Comparison of ENCODE assay signal across 8 mouse cellular contexts in the genomic region with DNA sequence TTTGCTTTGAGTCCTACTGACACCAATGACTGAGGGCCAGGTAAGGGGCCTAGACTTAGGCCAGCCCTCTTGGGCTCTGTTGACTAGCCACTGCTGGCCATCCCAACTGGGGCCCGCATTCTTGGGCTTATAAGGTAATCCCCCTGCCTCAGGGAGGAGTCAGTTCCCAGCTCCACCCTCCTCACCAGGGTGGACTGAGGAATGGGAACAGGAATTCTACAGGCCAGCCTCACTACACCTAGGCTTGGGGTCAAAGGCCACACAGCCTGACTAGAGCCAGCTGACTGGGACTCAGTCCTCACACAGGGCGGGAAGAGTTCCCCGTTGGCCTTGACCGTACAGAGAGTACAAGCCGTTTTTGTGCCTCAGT. TPM values are rescaled to one million over a fixed set of nuclear protein-coding genes. Genes with fewer than 3 reads are reported as not detected.
DNase-seq lines count a peak whose midpoint lies in the region; ATAC-seq lines count a peak whose summit lies in the region.

No protein-coding gene starts in this region.

- H3K4me3 ChIP-seq in hindbrain, embryonic 11.5 days (ENCODE audit: low read depth, low read length): no peak overlapping the region
- peak overlapping the region; percentile 76 for H3K4me3 ChIP-seq in liver, embryonic 15.5 days (replicated peaks)

- intact Hi-C loops in gastrocnemius, postnatal 36 days (cut with DNase I): no loop called here

- H3K9me3 ChIP-seq in hindbrain, embryonic 11.5 days (ENCODE audit: control insufficient read depth, low read length): no peaks in the 10 kb centered on the region
- no peaks in the 10 kb centered on the region for H3K9me3 ChIP-seq in liver, embryonic 15.5 days (replicated peaks)

- peak overlapping the region; percentile 28; the same call in 1 of the 2 replicates for H3K4me2 ChIP-seq in hindbrain, embryonic 11.5 days (replicated peaks; ENCODE audit: low read depth, low read length)
- H3K4me2 ChIP-seq in liver, embryonic 15.5 days: peak overlapping the region; percentile 98

- peak overlapping the region; percentile 51 for H3K27ac ChIP-seq in hindbrain, embryonic 11.5 days (ENCODE audit: low read depth, low read length)
- H3K27ac ChIP-seq in liver, embryonic 15.5 days (replicated peaks): peak overlapping the region; percentile 60

- peaks cover 2% of the 10 kb centered on the region; the same call in 1 of the 2 replicates for H3K36me3 ChIP-seq in hindbrain, embryonic 11.5 days (ENCODE audit: control insufficient read depth, insufficient read depth, low read length)
- peaks cover 27% of the 10 kb centered on the region for H3K36me3 ChIP-seq in liver, embryonic 15.5 days (replicated peaks)

- 36% methylated on average over 5 of the region's 5 CpGs for WGBS in hindbrain, embryonic 11.5 days
- 23% methylated on average over 5 of the region's 5 CpGs for WGBS in liver, embryonic 15.5 days (ENCODE audit: insufficient replicate concordance)

- H3K27me3 ChIP-seq in hindbrain, embryonic 11.5 days (ENCODE audit: control insufficient read depth, insufficient read depth, low read length): no peaks in the 10 kb centered on the region; the same call in 1 of the 2 replicates
- H3K27me3 ChIP-seq in liver, embryonic 15.5 days: peaks cover 20% of the 10 kb centered on the region

- H3K9ac ChIP-seq in hindbrain, embryonic 11.5 days (ENCODE audit: low read depth, low read length): peak overlapping the region; percentile 42; the same call in 1 of the 2 replicates
- H3K9ac ChIP-seq in liver, embryonic 15.5 days: 0 out of 2 replicates have a peak overlapping the region, but pooled peaks have one; percentile 28

- no peak for ATAC-seq in hindbrain, embryonic 11.5 days (ENCODE audit: low FRiP score)
- ATAC-seq in liver, embryonic 15.5 days (ENCODE audit: insufficient read depth): peak; percentile 16

- peaks cover 13% of the 10 kb centered on the region for H3K4me1 ChIP-seq in hindbrain, embryonic 11.5 days (replicated peaks; ENCODE audit: control insufficient read depth, insufficient read depth, low read length)
- peaks cover 45% of the 10 kb centered on the region for H3K4me1 ChIP-seq in liver, embryonic 15.5 days (replicated peaks)

- DNase-seq in gastrocnemius, postnatal 10 days: peak; percentile 33
- DNase-seq in gastrocnemius, postnatal 36 days: no peak
- DNase-seq in NIH3T3 (ENCODE audit: low read depth): peak; percentile 51
- DNase-seq in hindbrain, embryonic 11.5 days (ENCODE audit: low spot score): no peak
- no peak for DNase-seq in left cerebral cortex, adult 8-10 months (ENCODE audit: low spot score in 2 of 2)
- DNase-seq in thymus, postnatal 0 days (ENCODE audit: low spot score): no peak
- no peak for DNase-seq in ovary, postnatal 14 days (ENCODE audit: low spot score)

RNA-seq across cellular contexts. Expression of a gene that starts 2.0 kb away (rescaled TPM):
- total RNA-seq in gastrocnemius, postnatal 10 days (2021): 100 to 1,000 TPM; 458 to 513 TPM
- 100 to 1,000 TPM; 605 to 719 TPM for total RNA-seq in gastrocnemius, postnatal 36 days (2021)
- 135 and 152 TPM in 2 replicates for polyA plus RNA-seq in hindbrain, embryonic 11.5 days (2014; fragmentation: Nextera tagmentation; extraction: Ambion mirVana)
- polyA plus RNA-seq in liver, embryonic 15.5 days (2015; fragmentation: Nextera tagmentation; extraction: Ambion mirVana): 25.2 and 29.5 TPM in 2 replicates
- total RNA-seq in left cerebral cortex, adult 8-10 months (2022): 10 to 100 TPM; 78.3 to 93.8 (median 85.9) TPM
- 37.5 and 39.4 TPM in 2 replicates for polyA plus RNA-seq in thymus, postnatal 0 days (2015; fragmentation: Nextera tagmentation; extraction: Ambion mirVana)

RNA-seq across cellular contexts. Expression of a gene that starts 17.6 kb away (rescaled TPM):
- 1 to 10 TPM; 2.0 to 4.0 TPM for total RNA-seq in gastrocnemius, postnatal 10 days (2021)
- 1 to 10 TPM in 1 of 2 experiments, under 1 TPM in 1; 0.74 to 1.2 TPM for total RNA-seq in gastrocnemius, postnatal 36 days (2021)
- 2.2 and 2.8 TPM in 2 replicates for polyA plus RNA-seq in hindbrain, embryonic 11.5 days (2014; fragmentation: Nextera tagmentation; extraction: Ambion mirVana)
- polyA plus RNA-seq in liver, embryonic 15.5 days (2015; fragmentation: Nextera tagmentation; extraction: Ambion mirVana): 9.6 and 11.0 TPM in 2 replicates
- total RNA-seq in left cerebral cortex, adult 8-10 months (2022): 1 to 10 TPM; 3.7 to 6.3 (median 5.2) TPM
- polyA plus RNA-seq in thymus, postnatal 0 days (2015; fragmentation: Nextera tagmentation; extraction: Ambion mirVana): 2.6 and 2.7 TPM in 2 replicates

RNA-seq across cellular contexts. Expression of a gene that starts 23.6 kb away (rescaled TPM):
- 10 to 100 TPM; 52.6 to 71.2 TPM for total RNA-seq in gastrocnemius, postnatal 10 days (2021)
- 1 to 10 TPM; 7.7 TPM for total RNA-seq in gastrocnemius, postnatal 36 days (2021)
- 277 and 314 TPM in 2 replicates for polyA plus RNA-seq in hindbrain, embryonic 11.5 days (2014; fragmentation: Nextera tagmentation; extraction: Ambion mirVana)
- 7.5 and 7.6 TPM in 2 replicates for polyA plus RNA-seq in liver, embryonic 15.5 days (2015; fragmentation: Nextera tagmentation; extraction: Ambion mirVana)
- total RNA-seq in left cerebral cortex, adult 8-10 months (2022): 100 to 1,000 TPM; 216 to 253 (median 234) TPM
- polyA plus RNA-seq in thymus, postnatal 0 days (2015; fragmentation: Nextera tagmentation; extraction: Ambion mirVana): 8.4 and 9.3 TPM in 2 replicates

RNA-seq across cellular contexts. Expression of a gene that starts 25.0 kb away (rescaled TPM):
- 10 to 100 TPM; 12.7 to 13.7 TPM for total RNA-seq in gastrocnemius, postnatal 10 days (2021)
- 10 to 100 TPM in 1 of 2 experiments, 1 to 10 TPM in 1; 9.3 to 10.3 TPM for total RNA-seq in gastrocnemius, postnatal 36 days (2021)
- polyA plus RNA-seq in hindbrain, embryonic 11.5 days (2014; fragmentation: Nextera tagmentation; extraction: Ambion mirVana): 67.6 and 75.0 TPM in 2 replicates
- polyA plus RNA-seq in liver, embryonic 15.5 days (2015; fragmentation: Nextera tagmentation; extraction: Ambion mirVana): 23.6 and 24.3 TPM in 2 replicates
- total RNA-seq in left cerebral cortex, adult 8-10 months (2022): 10 to 100 TPM; 44.5 to 55.2 (median 48.2) TPM
- 51.6 and 54.2 TPM in 2 replicates for polyA plus RNA-seq in thymus, postnatal 0 days (2015; fragmentation: Nextera tagmentation; extraction: Ambion mirVana)

RNA-seq across cellular contexts. Expression of a gene that starts 47.4 kb away (rescaled TPM):
- 1 to 10 TPM; 2.1 to 2.5 TPM for total RNA-seq in gastrocnemius, postnatal 10 days (2021)
- under 1 TPM; 0.62 to 0.77 TPM for total RNA-seq in gastrocnemius, postnatal 36 days (2021)
- 2.4 and 2.5 TPM in 2 replicates for polyA plus RNA-seq in hindbrain, embryonic 11.5 days (2014; fragmentation: Nextera tagmentation; extraction: Ambion mirVana)
- polyA plus RNA-seq in liver, embryonic 15.5 days (2015; fragmentation: Nextera tagmentation; extraction: Ambion mirVana): not detected in 2 replicates
- total RNA-seq in left cerebral cortex, adult 8-10 months (2022): 10 to 100 TPM; 50.8 to 62.7 (median 59.7) TPM
- polyA plus RNA-seq in thymus, postnatal 0 days (2015; fragmentation: Nextera tagmentation; extraction: Ambion mirVana): 0.27 and 0.46 TPM in 2 replicates

Comparison
In these comparisons a context has a peak if more than half of its experiments do, and no peak if none do; other contexts are left out.
1. DNase-seq: peak in gastrocnemius, postnatal 10 days (single experiment) and NIH3T3 (single experiment); none in gastrocnemius, postnatal 36 days (0 of 2), hindbrain, embryonic 11.5 days (single experiment), left cerebral cortex, adult 8-10 months (0 of 2), thymus, postnatal 0 days (single experiment) and ovary, postnatal 14 days (single experiment).
2. RNA of a gene that starts 23.6 kb away (total RNA-seq): 216 to 253 TPM in left cerebral cortex, adult 8-10 months and 52.6 to 71.2 TPM in gastrocnemius, postnatal 10 days; 7.7 TPM in gastrocnemius, postnatal 36 days; every median in the first group is over 4 times any median in the second.
3. RNA of a gene that starts 2.0 kb away (total RNA-seq): 605 to 719 TPM in gastrocnemius, postnatal 36 days and 458 to 513 TPM in gastrocnemius, postnatal 10 days; 78.3 to 93.8 TPM in left cerebral cortex, adult 8-10 months; every median in the first group is over 4 times any median in the second.